8 mouse cellular contexts compared by ENCODE assay signal in genomic region chr7:25367632-25368293, GRCm38 (mm10). TPM values are rescaled to one million over a fixed set of nuclear protein-coding genes. Genes with fewer than 3 reads are reported as not detected.
DNase-seq lines count a peak whose midpoint lies in the region; ATAC-seq and TF ChIP-seq lines count a peak whose summit lies in the region.

No protein-coding gene starts in this region.

- no peak for TF ChIP-seq EP300 in heart, postnatal 0 days (IDR thresholded peaks at IDR 0.05; ENCODE audit: low read depth)

- H3K4me3 ChIP-seq in heart, embryonic 10.5 days = peak overlapping the region; percentile 37
- no peak overlapping the region for H3K4me3 ChIP-seq in cerebellum, adult 2 months (replicated peaks; ENCODE audit: insufficient read depth, low read depth, low read length)
- 0 out of 2 replicates have a peak overlapping the region, but pooled peaks have one; percentile 12 for H3K4me3 ChIP-seq in heart, postnatal 0 days (ENCODE audit: low read depth, low read length)
- peak overlapping the region; percentile 21 for H3K4me3 ChIP-seq in limb, embryonic 13.5 days

- no peaks in the 10 kb centered on the region for H3K9me3 ChIP-seq in heart, embryonic 10.5 days
- no peaks in the 10 kb centered on the region for H3K9me3 ChIP-seq in heart, postnatal 0 days (replicated peaks; ENCODE audit: control insufficient read depth, low read length)
- H3K9me3 ChIP-seq in limb, embryonic 13.5 days = no peaks in the 10 kb centered on the region

- peak; percentile 58; the same call in 1 of the 2 replicates for TF ChIP-seq CTCF in cerebellum, adult 2 months (IDR thresholded peaks at IDR 0.05; ENCODE audit: borderline replicate concordance, insufficient read depth, low read depth, low read length)
- peak; percentile 62 for TF ChIP-seq CTCF in heart, postnatal 0 days (IDR thresholded peaks at IDR 0.05; ENCODE audit: low read depth)

- peaks cover 8% of the 10 kb centered on the region; the same call in 1 of the 2 replicates for H3K4me1 ChIP-seq in heart, embryonic 10.5 days
- peaks cover 28% of the 10 kb centered on the region for H3K4me1 ChIP-seq in cerebellum, adult 2 months (ENCODE audit: control insufficient read depth, insufficient read depth, low read length)
- no peaks in the 10 kb centered on the region for H3K4me1 ChIP-seq in heart, postnatal 0 days (ENCODE audit: control insufficient read depth, insufficient read depth)
- peaks cover 27% of the 10 kb centered on the region for H3K4me1 ChIP-seq in limb, embryonic 13.5 days

- no peak overlapping the region; the same call in 1 of the 2 replicates for H3K4me2 ChIP-seq in heart, postnatal 0 days (ENCODE audit: low read depth, low read length)
- H3K4me2 ChIP-seq in limb, embryonic 13.5 days (replicated peaks) = peak overlapping the region; percentile 48

- TF ChIP-seq POLR2A in cerebellum, adult 2 months (IDR thresholded peaks at IDR 0.05; ENCODE audit: borderline replicate concordance, insufficient read depth, low read length) = no peak

- no peak for DNase-seq in heart, embryonic 10.5 days (ENCODE audit: low spot score)
- DNase-seq in heart, postnatal 25 days (ENCODE audit: low spot score) = no peak
- DNase-seq in cerebellum, adult 2 months = peak in 1 of 2 experiments; percentile 55
- DNase-seq in heart, postnatal 0 days (ENCODE audit: low spot score) = no peak
- DNase-seq in splenic B cell, adult 2 months (ENCODE audit: low read depth, low spot score) = peak; percentile 24
- no peak for DNase-seq in gastrocnemius, postnatal 25 days

- H3K27ac ChIP-seq in heart, embryonic 10.5 days = no peak overlapping the region
- no peak overlapping the region for H3K27ac ChIP-seq in cerebellum, adult 2 months (ENCODE audit: insufficient read depth, low read length)
- H3K27ac ChIP-seq in heart, postnatal 0 days (ENCODE audit: low read depth) = no peak overlapping the region
- no peak overlapping the region for H3K27ac ChIP-seq in limb, embryonic 13.5 days

- H3K36me3 ChIP-seq in heart, embryonic 10.5 days = peaks cover 15% of the 10 kb centered on the region
- H3K36me3 ChIP-seq in heart, postnatal 0 days (replicated peaks; ENCODE audit: control insufficient read depth, insufficient read depth, low read length) = peaks cover 14% of the 10 kb centered on the region; the same call in 1 of the 2 replicates
- peaks cover 20% of the 10 kb centered on the region for H3K36me3 ChIP-seq in limb, embryonic 13.5 days
- no peaks in the 10 kb centered on the region for H3K36me3 ChIP-seq in splenic B cell, adult 2 months (ENCODE audit: control insufficient read depth, insufficient read depth, low read length, poor library complexity, severe bottlenecking)

- no peak for ATAC-seq in heart, postnatal 0 days (ENCODE audit: insufficient read depth, low read depth)
- no peak for ATAC-seq in limb, embryonic 13.5 days (ENCODE audit: low FRiP score, low read depth)
- ATAC-seq in granulocyte monocyte progenitor cell, adult 5-6 weeks (replicated peaks; ENCODE audit: poor library complexity, severe bottlenecking) = no peak; the same call in 1 of the 2 replicates

- intact Hi-C loops in heart, postnatal 25 days (cut with DNase I) = loop anchor here (2.0 kb wide), 1 partner anchor 41 kb away; no protein-coding TSS in a partner anchor

- no peak overlapping the region for H3K9ac ChIP-seq in heart, postnatal 0 days (replicated peaks; ENCODE audit: low read depth, low read length)
- H3K9ac ChIP-seq in limb, embryonic 13.5 days = peak overlapping the region; percentile 43

- peaks cover 68% of the 10 kb centered on the region for H3K27me3 ChIP-seq in heart, embryonic 10.5 days (ENCODE audit: insufficient read depth, poor library complexity, severe bottlenecking)
- no peaks in the 10 kb centered on the region for H3K27me3 ChIP-seq in cerebellum, adult 2 months (ENCODE audit: control insufficient read depth, insufficient read depth, low read length)
- H3K27me3 ChIP-seq in heart, postnatal 0 days (ENCODE audit: control insufficient read depth, insufficient read depth, low read length) = peaks cover 40% of the 10 kb centered on the region
- H3K27me3 ChIP-seq in limb, embryonic 13.5 days = peaks cover 65% of the 10 kb centered on the region
- H3K27me3 ChIP-seq in splenic B cell, adult 2 months (ENCODE audit: control insufficient read depth, insufficient read depth, low read length, poor library complexity, severe bottlenecking) = no peaks in the 10 kb centered on the region

- 3% methylated on average over 33 of the region's 33 CpGs for WGBS in heart, embryonic 10.5 days
- 5% methylated on average over 33 of the region's 33 CpGs for WGBS in cerebellum, adult 2 months
- WGBS in heart, postnatal 0 days = 1% methylated on average over 33 of the region's 33 CpGs
- WGBS in limb, embryonic 13.5 days = 5% methylated on average over 33 of the region's 33 CpGs

RNA-seq across cellular contexts. Expression of gene Cnfn, which starts 1.8 kb away (rescaled TPM):
- not detected in 2 replicates for polyA plus RNA-seq in heart, embryonic 10.5 days (2016; fragmentation: Nextera tagmentation; extraction: Ambion mirVana)
- total RNA-seq in heart, postnatal 25 days (2021) = not detected
- polyA plus RNA-seq in cerebellum, adult 2 months (2012; rRNA removed) = 0.59 TPM in 1 of 2 replicates, not detected in the other
- not detected in 2 replicates for total RNA-seq in heart, postnatal 0 days (2014; rRNA removed; ENCODE audit: low replicate concordance)
- polyA plus RNA-seq in heart, postnatal 0 days (2015; fragmentation: Nextera tagmentation; extraction: Ambion mirVana) = not detected in 2 replicates
- 0.92 TPM in 1 of 2 replicates, not detected in the other for polyA plus RNA-seq in limb, embryonic 13.5 days (2015; fragmentation: Nextera tagmentation; extraction: Ambion mirVana)
- total RNA-seq in gastrocnemius, postnatal 25 days (2021) = not detected
- total RNA-seq in granulocyte monocyte progenitor cell, adult 5-6 weeks (2014; fragmentation: Nextera tagmentation) = not detected in 2 replicates
- total RNA-seq in granulocyte monocyte progenitor cell, adult 5-6 weeks (2017) = not detected in 2 replicates

RNA-seq across cellular contexts. Expression of gene Lipe, which starts 30.7 kb away (rescaled TPM):
- polyA plus RNA-seq in heart, embryonic 10.5 days (2016; fragmentation: Nextera tagmentation; extraction: Ambion mirVana) = 3.3 and 4.7 TPM in 2 replicates
- 10 to 100 TPM; 40.5 to 41.5 TPM for total RNA-seq in heart, postnatal 25 days (2021)
- 12.1 and 12.3 TPM in 2 replicates for polyA plus RNA-seq in cerebellum, adult 2 months (2012; rRNA removed)
- 23.5 and 31.1 TPM in 2 replicates for total RNA-seq in heart, postnatal 0 days (2014; rRNA removed; ENCODE audit: low replicate concordance)
- 19.3 and 21.5 TPM in 2 replicates for polyA plus RNA-seq in heart, postnatal 0 days (2015; fragmentation: Nextera tagmentation; extraction: Ambion mirVana)
- 11.5 and 11.8 TPM in 2 replicates for polyA plus RNA-seq in limb, embryonic 13.5 days (2015; fragmentation: Nextera tagmentation; extraction: Ambion mirVana)
- 10 to 100 TPM; 12.8 to 42.6 TPM for total RNA-seq in gastrocnemius, postnatal 25 days (2021)
- total RNA-seq in granulocyte monocyte progenitor cell, adult 5-6 weeks (2014; fragmentation: Nextera tagmentation) = 10.7 and 27.1 TPM in 2 replicates
- 6.1 and 6.2 TPM in 2 replicates for total RNA-seq in granulocyte monocyte progenitor cell, adult 5-6 weeks (2017)

RNA-seq across cellular contexts. Expression of gene Cxcl17, which starts 44.9 kb away (rescaled TPM):
- 0.32 and 0.36 TPM in 2 replicates for polyA plus RNA-seq in heart, embryonic 10.5 days (2016; fragmentation: Nextera tagmentation; extraction: Ambion mirVana)
- not detected for total RNA-seq in heart, postnatal 25 days (2021)
- not detected in 2 replicates for polyA plus RNA-seq in cerebellum, adult 2 months (2012; rRNA removed)
- not detected in 2 replicates for total RNA-seq in heart, postnatal 0 days (2014; rRNA removed; ENCODE audit: low replicate concordance)
- 0.42 and 1.1 TPM in 2 replicates for polyA plus RNA-seq in heart, postnatal 0 days (2015; fragmentation: Nextera tagmentation; extraction: Ambion mirVana)
- 0.61 and 0.73 TPM in 2 replicates for polyA plus RNA-seq in limb, embryonic 13.5 days (2015; fragmentation: Nextera tagmentation; extraction: Ambion mirVana)
- not detected for total RNA-seq in gastrocnemius, postnatal 25 days (2021)
- total RNA-seq in granulocyte monocyte progenitor cell, adult 5-6 weeks (2014; fragmentation: Nextera tagmentation) = not detected in 2 replicates
- total RNA-seq in granulocyte monocyte progenitor cell, adult 5-6 weeks (2017) = not detected in 2 replicates

RNA-seq across cellular contexts. Expression of gene Megf8, which starts 50.8 kb away (rescaled TPM):
- 10.4 and 11.2 TPM in 2 replicates for polyA plus RNA-seq in heart, embryonic 10.5 days (2016; fragmentation: Nextera tagmentation; extraction: Ambion mirVana)
- total RNA-seq in heart, postnatal 25 days (2021) = 10 to 100 TPM; 25.1 to 26.6 TPM
- polyA plus RNA-seq in cerebellum, adult 2 months (2012; rRNA removed) = 76.8 and 77.8 TPM in 2 replicates
- 17.7 and 22.5 TPM in 2 replicates for total RNA-seq in heart, postnatal 0 days (2014; rRNA removed; ENCODE audit: low replicate concordance)
- 4.3 and 4.4 TPM in 2 replicates for polyA plus RNA-seq in heart, postnatal 0 days (2015; fragmentation: Nextera tagmentation; extraction: Ambion mirVana)
- 18.1 and 19.5 TPM in 2 replicates for polyA plus RNA-seq in limb, embryonic 13.5 days (2015; fragmentation: Nextera tagmentation; extraction: Ambion mirVana)
- 10 to 100 TPM; 15.5 to 18.7 TPM for total RNA-seq in gastrocnemius, postnatal 25 days (2021)
- 3.1 and 5.0 TPM in 2 replicates for total RNA-seq in granulocyte monocyte progenitor cell, adult 5-6 weeks (2014; fragmentation: Nextera tagmentation)
- 3.2 and 4.0 TPM in 2 replicates for total RNA-seq in granulocyte monocyte progenitor cell, adult 5-6 weeks (2017)
